Mouse (Mus musculus) testis, adult 10 weeks (tissue): ENCODE data around the gene Gsdme. TPM values are rescaled to one million over a fixed set of nuclear protein-coding genes. Genes with fewer than 3 reads are reported as not detected.

Experiments
- polyA plus RNA-seq: library from polyadenylated mRNA; stranded (reverse); fragments of 350-450 nt; fragmentation: Illumina TruSeq; extraction: RNeasy Lipid Tissue Mini Kit (QIAGEN cat#74804); gene quantifications from one replicate; pipeline ENCODE4 v1.2.3, GENCODE M21; 2014; ENCODE audit warnings: low read depth, low replicate concordance

Gsdme gene
- 1.5 TPM for polyA plus RNA-seq

GRCm38 (mm10) chr6:50263670-50264069 is at the start of gene Gsdme:
Gene Gsdme, minus strand, starts transcription at chr6:50263862.

Other genes with a start within 250 kb of the Gsdme start
- gene Mpp6, start 153.6 kb downstream of the Gsdme start, polyA plus RNA-seq: 284 TPM
- gene Osbpl3, start 192.3 kb upstream of the Gsdme start, polyA plus RNA-seq: 0.36 TPM